Mouse (Mus musculus) bone marrow macrophage, adult 2 months (primary cell): ENCODE measurements around the gene Syt11. TPM values are rescaled to one million over a fixed set of nuclear protein-coding genes. Genes with fewer than 3 reads are reported as not detected.

Experiments
- H3K27ac ChIP-seq: 2 replicates; pipeline ENCODE4 v1.5.1; 2012; ENCODE audit warnings: low read depth, low read length; ENCODE audit not compliant: insufficient read depth
- H3K4me1 ChIP-seq: 2 replicates; pipeline ENCODE4 v1.6.1; 2012; ENCODE audit warnings: low read length; ENCODE audit not compliant: control insufficient read depth, insufficient read depth
- H3K4me3 ChIP-seq: 2 replicates; pipeline ENCODE4 v1.5.1; 2012; ENCODE audit warnings: mild to moderate bottlenecking, low read length, moderate library complexity; ENCODE audit not compliant: insufficient read depth
- CTCF ChIP-seq: IDR thresholded peaks from 2 replicates; pipeline ENCODE4 v1.5.1; 2012; ENCODE audit warnings: low read depth, mild to moderate bottlenecking, low read length, moderate library complexity
- POLR2A ChIP-seq: IDR thresholded peaks from 2 replicates; pipeline ENCODE4 v1.6.1; 2012; ENCODE audit warnings: mild to moderate bottlenecking, low read depth, low read length, borderline replicate concordance
- polyA plus RNA-seq: library from polyadenylated mRNA; stranded (reverse); fragments of >200 nt; gene quantifications from 2 replicates; pipeline ENCODE4 v1.2.4, GENCODE M21; 2012; ENCODE audit not compliant: missing spikeins, insufficient read depth, insufficient read length

Gene Syt11
- polyA plus RNA-seq, 1 experiment, result 12.1 TPM

DNA sequence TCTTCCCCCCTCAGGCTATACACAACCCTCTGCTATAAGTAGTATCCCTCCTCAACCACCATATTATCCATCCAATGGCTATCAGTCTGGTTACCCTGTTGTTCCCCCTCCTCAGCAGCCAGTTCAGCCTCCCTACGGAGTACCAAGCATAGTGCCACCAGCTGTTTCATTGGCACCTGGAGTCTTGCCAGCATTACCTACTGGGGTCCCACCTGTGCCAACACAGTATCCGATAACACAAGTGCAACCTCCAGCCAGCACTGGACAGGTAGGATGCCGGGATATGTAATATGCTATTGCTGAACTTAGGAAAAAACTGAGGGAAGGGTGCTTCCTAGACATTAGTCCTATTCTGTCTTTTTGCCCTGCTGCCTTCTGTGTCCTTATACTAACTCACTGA, 74.7 kb downstream of the Syt11 start:
- H3K4me1 ChIP-seq, result no peaks in the 10 kb centered on the region
- no peak overlapping the region for H3K27ac ChIP-seq
- no peak for TF ChIP-seq POLR2A
- no peak for TF ChIP-seq CTCF
- H3K4me3 ChIP-seq, result no peak overlapping the region

DNA sequence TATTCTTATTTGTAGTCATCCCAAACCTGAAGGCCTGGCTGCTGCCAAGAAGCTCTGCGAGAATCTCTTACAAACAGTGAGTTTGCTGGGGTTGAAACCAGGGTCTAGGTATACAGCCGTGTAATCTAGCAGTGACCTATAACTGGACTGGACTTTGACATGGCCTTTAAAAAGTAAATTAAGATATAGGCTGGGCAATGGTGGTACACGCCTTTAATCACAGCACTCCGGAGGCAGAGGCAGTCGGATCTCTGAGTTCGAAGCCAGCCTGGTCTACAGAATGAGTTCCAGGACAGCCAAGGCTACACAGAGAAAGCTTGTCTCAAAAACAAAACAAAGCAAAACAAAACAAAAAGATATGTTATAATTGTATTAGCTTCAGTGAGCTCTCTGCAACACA, 76.1 kb downstream of the Syt11 start:
- TF ChIP-seq POLR2A (no peak), CTCF (no peak)
- H3K27ac ChIP-seq, result no peak overlapping the region
- peaks cover 6% of the 10 kb centered on the region for H3K4me1 ChIP-seq
- H3K4me3 ChIP-seq, result no peak overlapping the region

DNA sequence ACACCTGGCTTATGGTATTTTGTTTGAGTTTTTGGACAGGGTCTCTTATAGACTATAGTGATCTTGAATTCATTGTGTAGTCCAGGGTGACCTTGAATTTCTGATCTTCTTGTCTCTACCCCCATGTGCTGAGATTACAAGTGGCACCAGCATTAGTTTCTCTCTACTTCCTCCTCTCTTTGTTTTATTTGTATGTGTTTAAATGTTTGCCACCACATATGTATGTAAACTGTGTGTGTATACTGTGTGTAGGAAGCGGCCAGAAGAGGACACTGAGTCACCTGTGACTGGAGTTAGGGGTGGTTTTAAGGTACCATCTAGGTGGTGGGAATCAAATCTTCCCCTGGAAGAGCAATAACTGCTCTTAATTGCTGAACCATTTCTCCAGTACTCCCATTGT, 76.9 kb downstream of the Syt11 start:
- Histone ChIP-seq H3K4me1 (peaks cover 6% of the 10 kb centered on the region), H3K27ac (no peak overlapping the region), H3K4me3 (no peak overlapping the region)
- TF ChIP-seq POLR2A, result no peak
- TF ChIP-seq CTCF, result no peak

GRCm38 (mm10) chr3:88695545-88695944, 79.4 kb downstream of the Syt11 start:
- peaks cover 6% of the 10 kb centered on the region for H3K4me1 ChIP-seq
- H3K4me3 ChIP-seq, result no peak overlapping the region
- H3K27ac ChIP-seq, result no peak overlapping the region
- no peak for TF ChIP-seq CTCF
- no peak for TF ChIP-seq POLR2A

Other genes starting within 250 kb of the Syt11 start
- gene Mex3a, start 242.8 kb downstream of the Syt11 start, polyA plus RNA-seq, result 0.13 and 0.16 TPM in 2 replicates
- not detected in 2 replicates for gene Rab25, start 226.9 kb downstream of the Syt11 start, polyA plus RNA-seq
- 149 and 154 TPM in 2 replicates for gene Lamtor2, start 222.1 kb downstream of the Syt11 start, polyA plus RNA-seq
- gene Ubqln4, start 221.4 kb downstream of the Syt11 start, polyA plus RNA-seq, result 22.9 and 25.8 TPM in 2 replicates
- gene Ssr2, start 199.3 kb downstream of the Syt11 start, polyA plus RNA-seq, result 71.3 and 83.2 TPM in 2 replicates
- gene Arhgef2, start 169.2 kb downstream of the Syt11 start, polyA plus RNA-seq, result 140 and 154 TPM in 2 replicates
- not detected in 2 replicates for gene Rxfp4, start 122.0 kb downstream of the Syt11 start, polyA plus RNA-seq
- gene Khdc4, start 89.4 kb downstream of the Syt11 start, polyA plus RNA-seq, result 40.7 and 48.4 TPM in 2 replicates
- gene Rit1, start 58.3 kb downstream of the Syt11 start, polyA plus RNA-seq, result 100 and 110 TPM in 2 replicates
- 22.7 and 23.2 TPM in 2 replicates for gene Gon4l, start 60.1 kb upstream of the Syt11 start, polyA plus RNA-seq
- 10.1 and 11.8 TPM in 2 replicates for gene Msto1, start 138.8 kb upstream of the Syt11 start, polyA plus RNA-seq
- 21.6 and 23.1 TPM in 2 replicates for gene Ash1l, start 175.5 kb upstream of the Syt11 start, polyA plus RNA-seq
- gene Dap3, start 176.0 kb upstream of the Syt11 start, polyA plus RNA-seq, result 62.1 and 64.9 TPM in 2 replicates